Mouse (Mus musculus): ENCODE data around the gene Efhd2.

Gene Efhd2

DNA sequence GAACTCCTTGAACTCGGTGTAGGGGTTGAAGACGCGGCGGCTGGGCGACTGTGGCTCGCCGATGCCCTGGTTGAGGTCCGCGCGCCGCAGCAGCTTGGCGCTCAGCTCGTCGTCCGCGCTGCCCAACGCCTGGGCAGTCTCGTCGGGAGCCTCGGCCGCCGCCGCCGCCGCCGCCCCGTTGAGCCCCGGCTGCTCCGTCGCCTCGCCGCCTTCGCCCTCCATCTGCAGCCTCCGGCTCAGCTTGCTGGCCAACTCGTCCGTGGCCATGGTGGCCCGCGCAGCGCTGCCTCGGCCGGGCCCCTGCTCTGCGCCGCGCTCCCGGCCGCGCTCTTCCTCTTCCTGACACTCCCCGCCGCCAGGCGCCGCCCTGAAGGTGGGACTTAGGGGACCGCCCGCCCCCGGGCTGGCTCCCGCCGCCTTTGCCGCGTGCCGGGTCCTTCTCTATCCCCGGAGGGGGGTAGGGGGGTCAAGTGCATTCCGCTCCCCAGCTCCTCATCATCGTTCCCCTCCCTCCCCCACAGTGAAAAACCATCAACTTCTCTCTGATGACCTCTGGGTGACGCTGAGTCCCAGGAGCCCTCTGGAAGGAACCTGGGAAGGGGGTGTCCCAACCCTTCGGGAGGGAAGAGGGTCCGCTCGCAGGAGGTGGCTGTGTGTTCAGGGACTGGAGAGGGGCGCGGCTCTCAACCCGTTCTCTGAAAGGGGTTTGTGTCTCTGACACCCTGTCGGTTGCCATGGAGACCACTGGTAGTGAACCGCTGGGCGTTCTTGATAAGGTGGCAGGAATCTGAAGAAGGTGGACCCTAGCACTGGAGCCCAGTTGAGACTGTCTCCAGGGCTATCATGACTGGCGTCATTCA lies at the start of gene Efhd2:
Gene Efhd2, minus strand, starts transcription at position 320 of the 860 bp plus-strand sequence.
- DNase-seq (ENCODE audit: low read depth, low spot score), result peak; percentile 83

DNA sequence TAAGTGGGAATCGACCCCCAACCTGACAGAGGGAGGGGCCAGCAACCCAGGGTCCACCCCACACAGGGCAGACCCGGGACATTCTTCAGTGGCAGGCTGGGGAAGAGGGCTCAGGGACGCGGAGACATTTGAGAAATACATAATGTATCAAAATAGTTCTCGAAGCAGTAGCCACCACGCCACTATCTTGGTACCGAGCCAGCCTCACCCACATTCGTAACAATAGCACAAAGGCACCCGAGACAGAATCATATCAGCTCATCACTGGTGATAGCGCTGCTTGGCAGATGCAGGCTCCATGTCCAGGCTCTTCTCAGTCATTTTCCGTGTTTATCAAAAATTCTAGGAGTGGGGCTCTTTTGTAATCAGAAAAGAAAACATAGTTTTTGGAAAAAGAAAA lies 49.2 kb upstream of the Efhd2 start:
- DNase-seq (ENCODE audit: low read depth, low spot score), result no peak

- no peak for DNase-seq (ENCODE audit: low read depth, low spot score)
Measured at GRCm38 (mm10) chr4:141920391-141920790, 45.7 kb upstream of the Efhd2 start.

GRCm38 (mm10) chr4:141917735-141918419 lies 43.2 kb upstream of the Efhd2 start:
- DNase-seq (ENCODE audit: low read depth, low spot score), result no peak

GRCm38 (mm10) chr4:141914040-141914439 lies 39.3 kb upstream of the Efhd2 start:
- DNase-seq (ENCODE audit: low read depth, low spot score), result no peak

DNA sequence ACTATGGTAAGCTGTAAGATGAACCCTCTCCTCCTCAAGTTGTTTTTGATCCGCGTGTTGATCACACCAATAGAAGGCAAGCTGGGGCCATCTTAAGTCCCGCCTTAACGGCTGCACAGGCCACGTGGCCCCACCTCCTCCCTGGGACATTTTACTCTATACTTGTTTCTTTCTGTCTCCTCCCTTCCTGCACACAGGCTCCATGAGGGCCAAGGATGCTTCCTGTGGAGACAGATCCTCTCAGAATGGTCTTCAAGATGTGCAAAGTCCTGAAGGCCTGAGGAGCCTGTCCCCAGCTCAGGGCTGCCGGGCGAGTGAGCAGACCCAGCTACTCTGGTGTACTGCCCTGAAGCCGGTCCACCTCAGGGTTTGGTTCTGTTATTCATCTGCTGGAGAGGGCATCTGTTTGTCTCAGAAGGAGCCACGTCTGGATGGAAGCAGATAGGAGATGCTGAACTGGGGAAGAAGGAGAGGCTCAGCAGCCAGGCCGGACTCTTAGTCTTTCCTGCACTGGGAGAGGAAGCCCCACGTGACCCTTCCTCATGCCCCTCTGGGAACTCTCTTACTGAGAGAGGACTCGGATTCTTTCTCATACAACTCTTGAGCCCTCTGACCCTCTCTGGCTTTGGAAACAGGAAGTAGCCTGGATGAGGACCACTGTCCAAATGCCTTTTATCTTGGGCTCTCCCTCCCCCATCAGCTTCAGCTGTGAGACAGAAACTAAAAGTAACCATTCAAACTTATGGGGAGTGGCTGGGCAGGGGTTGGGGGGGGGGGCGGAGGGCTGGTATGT lies 38.7 kb upstream of the Efhd2 start:
- DNase-seq (ENCODE audit: low read depth, low spot score), result no peak

GRCm38 (mm10) chr4:141904710-141905109 lies 30.0 kb upstream of the Efhd2 start:
- no peak for DNase-seq (ENCODE audit: low read depth, low spot score)

DNA sequence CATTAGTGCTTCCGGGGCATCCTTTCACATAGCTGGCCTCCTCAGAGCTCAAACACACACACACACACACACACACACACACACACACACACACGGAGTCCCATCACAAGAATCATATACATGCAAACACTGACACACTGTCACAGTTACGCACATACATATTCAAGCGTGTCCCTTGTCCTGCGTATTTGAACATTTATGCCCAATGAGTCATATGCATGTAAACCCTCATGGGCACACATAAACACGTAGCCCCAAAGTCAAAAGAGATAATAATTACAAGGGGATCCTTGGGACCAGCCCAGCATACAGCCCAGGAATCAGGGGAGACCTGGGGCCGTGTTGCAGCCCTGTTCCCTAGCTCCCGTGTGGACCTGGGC lies 27.7 kb upstream of the Efhd2 start:
- DNase-seq (ENCODE audit: low read depth, low spot score), result no peak

DNA sequence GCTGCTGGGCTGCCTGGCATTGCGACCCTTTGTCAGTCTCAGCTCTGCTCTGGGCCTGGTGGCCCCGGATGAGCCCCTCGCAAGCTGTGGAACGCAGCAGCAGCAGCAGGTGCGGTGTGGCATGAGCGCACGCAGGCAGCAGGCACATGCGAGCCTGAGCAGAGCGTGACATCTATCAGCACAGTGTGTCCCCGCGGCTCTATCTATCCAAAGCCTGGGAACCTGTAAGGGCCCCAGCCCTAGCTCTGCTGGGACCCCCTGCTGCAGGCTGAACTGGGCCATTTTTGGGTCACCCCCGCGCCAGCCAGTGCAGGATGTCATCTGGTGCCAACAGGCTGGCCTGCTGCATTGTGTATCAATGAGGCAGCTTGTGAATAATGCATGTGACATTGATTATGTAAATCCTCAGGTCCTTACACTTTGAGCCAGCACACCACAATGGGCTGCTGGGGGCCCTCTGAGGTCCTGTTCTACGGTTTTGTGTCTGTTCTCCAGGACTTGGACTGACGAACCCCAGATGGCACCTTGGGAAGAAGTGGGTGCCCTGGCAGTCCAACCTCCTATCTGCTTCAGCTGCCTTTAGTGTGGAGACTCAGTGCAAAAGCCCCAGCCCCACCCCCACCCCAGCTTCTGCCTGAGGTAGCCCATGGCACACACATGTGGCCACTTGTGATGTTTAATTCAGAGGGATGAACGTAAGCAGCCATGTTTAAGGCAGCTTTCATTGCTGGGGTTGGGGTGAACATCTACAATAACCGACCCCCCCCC lies 27.2 kb upstream of the Efhd2 start:
- DNase-seq (ENCODE audit: low read depth, low spot score), result peak; percentile 47

DNA sequence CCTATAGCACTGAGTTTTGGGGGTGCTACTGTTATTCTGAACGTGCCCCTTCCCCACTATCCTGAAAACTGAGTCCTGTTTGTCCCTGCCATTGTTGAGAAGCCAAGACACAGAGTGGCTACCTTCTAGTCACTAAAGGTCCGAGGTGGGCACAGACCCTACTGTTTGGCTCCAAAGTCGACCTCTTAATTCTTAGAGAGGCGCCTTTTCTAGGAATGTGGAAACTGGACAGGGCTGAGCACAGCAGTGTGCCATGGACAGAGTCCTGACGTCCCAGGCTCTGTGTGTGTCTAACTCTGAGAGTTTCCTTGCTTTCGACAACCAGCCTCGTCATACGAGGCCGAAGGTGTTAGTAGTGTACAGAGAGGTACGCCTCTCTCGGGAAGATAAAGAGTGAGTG lies 25.7 kb upstream of the Efhd2 start:
- DNase-seq (ENCODE audit: low read depth, low spot score), result no peak

- peak; percentile 42 for DNase-seq (ENCODE audit: low read depth, low spot score)
Measured at GRCm38 (mm10) chr4:141899936-141900335, 25.2 kb upstream of the Efhd2 start.

- no peak for DNase-seq (ENCODE audit: low read depth, low spot score)
Measured at GRCm38 (mm10) chr4:141898905-141899304, 24.2 kb upstream of the Efhd2 start.

DNA sequence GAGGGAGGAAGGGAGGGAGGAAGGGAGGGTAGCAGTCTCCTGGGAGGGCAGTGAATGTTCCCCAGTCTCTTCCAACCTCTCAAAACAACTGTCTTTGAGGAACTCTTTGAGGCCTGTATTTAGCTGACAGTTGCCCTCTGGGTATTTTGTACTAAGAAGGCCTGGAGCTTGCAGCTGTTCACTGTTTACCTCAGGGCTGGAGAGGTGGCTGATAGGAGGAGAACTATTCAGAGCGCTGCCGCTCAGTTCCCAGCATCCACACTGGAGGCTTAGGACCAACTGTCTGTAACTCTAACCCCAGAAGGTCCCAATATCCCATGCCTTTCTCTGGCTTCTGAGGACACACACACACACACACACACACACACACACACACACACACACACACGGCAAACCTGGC lies 23.1 kb upstream of the Efhd2 start:
- no peak for DNase-seq (ENCODE audit: low read depth, low spot score)

DNA sequence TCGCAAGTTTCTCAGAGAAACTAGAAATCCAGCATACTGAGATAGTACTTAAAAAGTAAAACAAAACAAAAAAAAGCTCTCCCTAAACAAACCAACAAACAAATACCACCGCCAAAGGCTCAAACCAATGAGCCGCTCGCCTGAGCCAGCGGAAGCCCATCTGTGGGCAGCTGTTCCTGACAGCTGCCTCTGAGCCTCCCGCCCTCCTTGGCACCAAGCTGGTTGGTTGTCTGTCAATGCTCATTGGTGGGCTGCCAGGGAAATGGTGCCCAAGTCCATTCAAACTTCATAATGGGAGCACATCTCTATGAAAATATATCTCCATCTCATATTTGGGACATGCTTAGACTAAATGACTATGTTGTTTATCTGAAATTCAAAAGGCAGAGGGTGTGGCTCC lies 22.5 kb upstream of the Efhd2 start:
- DNase-seq (ENCODE audit: low read depth, low spot score), result no peak

- no peak for DNase-seq (ENCODE audit: low read depth, low spot score)
Measured at GRCm38 (mm10) chr4:141895772-141896171, 21.1 kb upstream of the Efhd2 start.

GRCm38 (mm10) chr4:141893157-141893784 lies 18.6 kb upstream of the Efhd2 start:
- DNase-seq (ENCODE audit: low read depth, low spot score), result no peak

GRCm38 (mm10) chr4:141886385-141886968 lies 11.8 kb upstream of the Efhd2 start:
- DNase-seq (ENCODE audit: low read depth, low spot score), result no peak

DNA sequence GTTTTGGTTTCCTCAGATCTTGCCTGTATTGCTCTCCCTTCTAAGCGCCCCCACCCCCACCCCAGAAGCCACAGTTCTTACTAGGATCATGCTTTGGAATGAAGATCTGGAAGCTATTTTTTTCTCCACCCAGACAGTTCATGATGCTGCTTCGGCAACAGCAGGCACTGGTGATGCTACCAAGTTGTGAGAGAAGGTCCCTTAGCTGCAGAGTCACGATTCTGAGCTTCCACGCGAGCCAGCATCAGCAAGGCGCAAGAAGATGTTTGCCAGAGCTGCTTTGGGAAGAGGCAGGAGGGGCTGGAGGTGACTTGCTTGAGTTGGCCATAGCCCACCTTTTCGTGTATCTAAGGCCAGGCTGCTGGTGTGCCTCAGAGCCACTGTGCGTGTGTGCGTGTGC lies 10.7 kb upstream of the Efhd2 start:
- no peak for DNase-seq (ENCODE audit: low read depth, low spot score)

DNA sequence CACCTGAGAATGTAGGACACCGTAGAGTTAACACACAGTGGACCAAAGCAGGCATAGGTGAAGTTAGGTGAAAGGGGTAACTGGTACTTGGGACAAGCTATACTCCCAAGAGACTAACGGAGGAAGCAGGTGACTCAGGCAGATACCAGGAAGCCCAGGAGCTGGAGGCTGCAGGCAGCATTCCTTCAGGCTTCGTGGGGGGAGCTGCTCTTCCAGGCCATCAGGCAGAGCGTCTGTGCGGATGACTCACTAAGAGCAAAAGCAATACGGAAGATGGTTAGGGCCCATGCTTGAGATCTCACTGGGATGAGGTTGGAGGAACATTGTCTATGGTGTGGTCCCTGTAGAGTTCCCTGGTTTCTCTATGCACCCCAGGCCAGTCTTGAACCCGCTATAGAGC lies 8.1 kb upstream of the Efhd2 start:
- DNase-seq (ENCODE audit: low read depth, low spot score), result no peak

DNA sequence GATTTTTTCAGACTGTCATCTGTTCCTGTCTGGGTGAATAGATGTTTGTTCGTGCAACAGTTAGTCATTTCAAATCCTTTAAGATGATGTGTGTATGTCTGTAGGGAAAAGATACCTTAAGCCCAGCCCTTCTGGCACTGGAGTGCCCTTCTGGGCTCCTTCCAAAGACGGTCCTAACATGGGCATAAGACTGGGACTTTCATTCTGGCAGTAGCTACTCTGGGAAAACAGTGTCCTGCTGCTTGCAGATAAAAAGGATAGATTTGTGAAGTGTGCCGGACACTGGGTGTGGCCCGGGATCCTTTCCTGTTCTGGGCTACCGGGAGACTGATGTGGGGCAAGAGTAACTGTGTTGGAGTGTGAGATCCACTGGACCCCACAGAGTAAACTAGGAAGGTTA lies 7.2 kb upstream of the Efhd2 start:
- no peak for DNase-seq (ENCODE audit: low read depth, low spot score)
